Mouse (Mus musculus) lung, postnatal 36 days (tissue): ENCODE measurements around the gene Rabac1.

ENCODE experiments used
- DNase-seq: peaks from one replicate; pipeline ENCODE4 v3.0.0; 2022; ENCODE audit warnings: mixed read lengths

The Rabac1 gene

DNA sequence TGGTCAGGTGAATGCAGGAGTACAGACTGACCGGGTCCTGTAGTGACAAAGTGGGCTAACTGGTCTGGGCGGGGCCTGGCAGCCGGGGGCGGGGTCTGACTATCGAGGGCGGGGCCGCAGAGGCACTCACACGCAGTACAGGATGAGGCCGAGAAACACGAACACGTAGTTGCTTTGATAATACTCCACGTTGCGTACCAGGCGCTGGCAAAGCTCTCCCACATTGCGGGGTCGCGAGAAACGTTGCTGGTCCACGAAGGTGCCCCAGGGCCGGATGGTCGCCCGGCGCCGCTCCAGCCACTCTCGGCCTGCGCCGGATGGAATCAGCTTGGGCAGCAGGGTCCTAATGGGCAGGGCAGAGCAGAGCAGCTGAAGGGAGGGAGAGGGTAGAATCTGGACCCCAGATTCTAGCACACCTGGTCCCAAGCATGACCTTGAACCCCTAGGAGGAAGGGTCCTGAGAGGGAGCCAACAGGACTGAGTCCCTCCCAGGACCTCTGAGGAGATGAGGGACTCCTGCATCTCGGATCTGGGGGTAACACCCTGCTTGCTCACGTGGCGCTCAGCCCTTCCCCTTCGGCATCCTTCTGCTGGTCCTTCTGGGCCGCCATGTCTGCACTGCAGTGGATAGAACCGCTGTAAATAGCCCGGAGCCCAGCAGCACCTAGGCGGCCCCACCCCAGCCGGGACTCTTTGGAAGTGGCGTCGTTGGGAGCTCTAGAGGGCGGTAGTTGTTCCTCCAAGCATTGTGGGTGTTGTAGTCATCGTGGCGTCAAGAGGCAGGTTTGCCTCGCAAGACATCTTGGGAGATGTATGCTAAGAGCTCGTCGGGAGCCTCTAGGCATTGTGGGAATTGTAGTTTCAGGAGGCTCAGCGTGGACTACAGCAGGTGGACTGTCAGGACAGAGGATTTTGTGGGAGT, at the start of gene Rabac1:
Gene Rabac1, minus strand, starts transcription at position 783 of the 922 bp plus-strand sequence.
- DNase-seq: peak; percentile 99

DNA sequence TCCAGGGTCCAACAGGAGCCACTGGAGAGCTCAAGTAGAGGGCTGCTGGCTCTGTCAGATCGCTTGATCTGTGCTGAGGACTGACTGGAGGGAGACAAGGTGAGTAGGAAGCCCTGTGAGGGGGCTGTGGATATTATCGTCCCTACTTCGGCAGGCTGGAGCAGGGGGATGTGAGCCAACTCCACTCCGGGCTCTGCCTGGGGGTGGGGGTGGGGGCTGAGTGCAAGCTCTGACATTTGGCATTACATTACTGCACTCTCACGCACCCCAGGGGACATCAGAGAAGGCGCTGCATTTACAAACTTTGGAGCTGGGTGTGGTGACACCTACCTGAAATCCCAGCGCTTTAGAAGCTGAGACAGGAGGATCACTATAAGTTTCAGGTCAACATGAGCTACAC, 39.0 kb upstream of the Rabac1 start:
- DNase-seq: no peak

DNA sequence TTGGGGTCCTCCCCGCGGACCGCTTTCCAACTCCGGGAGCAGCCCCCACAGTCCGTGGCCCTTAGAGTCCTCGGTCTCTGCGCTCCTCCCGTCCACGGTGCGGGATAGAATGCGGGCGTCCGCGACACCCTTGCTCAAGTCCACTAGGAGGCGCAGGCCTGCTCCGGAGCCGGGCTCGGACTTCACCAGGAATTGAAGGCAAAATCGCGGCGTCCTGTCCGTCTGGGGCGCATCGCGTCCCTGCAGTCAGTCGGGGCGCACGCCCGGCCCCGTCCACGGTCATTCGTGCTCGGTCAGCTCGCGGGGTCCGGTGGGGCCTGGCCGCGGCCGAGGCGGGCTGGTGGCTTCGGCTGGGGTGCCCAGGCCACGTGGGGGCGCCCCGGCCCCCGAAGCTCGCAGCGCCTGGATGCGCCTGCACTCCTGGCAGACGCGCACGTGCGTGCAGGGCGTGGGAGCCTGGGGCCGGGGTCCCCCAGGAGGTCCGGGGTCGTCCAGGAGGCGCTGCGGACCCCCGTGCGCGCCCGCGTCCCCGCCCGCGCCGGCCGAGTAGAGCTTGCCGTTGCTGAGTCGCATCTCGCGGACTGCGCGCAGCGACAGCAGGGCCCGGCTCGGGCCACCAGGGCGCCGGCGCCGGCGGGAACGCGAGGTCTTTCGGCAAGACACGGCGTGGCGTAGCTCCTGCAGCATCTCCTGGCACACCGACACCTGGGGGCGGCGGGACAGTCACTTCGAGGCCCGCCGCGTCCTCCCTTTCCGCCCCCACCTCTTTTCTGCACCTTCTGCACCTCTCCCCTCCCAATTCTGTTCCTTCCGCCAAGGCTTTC, 37.7 kb upstream of the Rabac1 start:
- DNase-seq: peak; percentile 27

DNA sequence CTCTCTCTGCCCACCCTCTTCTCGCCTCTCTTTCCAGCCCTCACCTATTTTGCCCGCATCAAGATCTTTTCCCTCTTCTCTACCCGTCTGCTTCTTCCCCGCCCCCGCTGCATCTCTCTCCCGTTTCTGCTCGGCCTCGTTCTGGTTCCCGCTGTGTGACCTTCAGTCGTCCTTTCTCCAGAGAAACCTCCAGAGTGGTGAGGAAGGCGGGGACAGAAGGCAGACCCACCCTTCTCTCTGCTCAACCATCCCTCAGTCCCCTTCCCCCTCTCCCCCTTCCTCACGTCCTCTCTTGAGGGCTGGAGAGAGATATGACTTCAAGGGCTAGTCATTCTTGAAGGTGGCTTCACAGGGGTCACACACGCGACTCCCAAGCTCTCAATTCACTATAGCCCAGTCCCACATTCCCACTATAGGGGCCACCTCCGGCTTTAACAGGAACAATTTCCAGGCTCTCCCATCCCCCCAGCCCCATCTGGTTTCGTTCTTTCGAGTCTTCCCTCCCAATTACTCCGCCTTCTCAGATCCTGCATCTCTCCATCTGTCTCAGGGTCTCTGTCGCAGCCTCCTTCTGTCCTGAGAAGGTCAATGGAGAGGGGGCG, 36.6 kb upstream of the Rabac1 start:
- no peak for DNase-seq

DNA sequence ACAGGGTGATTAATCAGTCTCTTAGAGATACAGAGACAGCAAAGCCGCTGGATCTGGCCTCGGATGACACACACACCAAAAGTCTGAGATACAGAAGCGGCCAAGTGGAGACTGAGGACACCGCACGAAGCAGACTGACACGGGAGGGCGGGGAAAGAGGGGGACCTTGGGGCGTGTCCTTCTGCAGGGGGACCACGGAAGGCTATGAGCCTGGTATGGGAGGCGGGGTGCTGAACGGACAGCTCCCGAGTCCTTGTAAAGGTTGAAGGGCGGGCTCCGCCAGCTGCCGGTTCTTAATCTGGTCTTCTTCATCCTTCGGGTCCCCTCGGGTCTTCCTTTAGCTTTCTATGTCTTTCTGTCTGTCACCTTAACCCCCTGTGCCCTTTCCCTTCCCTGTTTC, 36.1 kb upstream of the Rabac1 start:
- peak; percentile 48 for DNase-seq

DNA sequence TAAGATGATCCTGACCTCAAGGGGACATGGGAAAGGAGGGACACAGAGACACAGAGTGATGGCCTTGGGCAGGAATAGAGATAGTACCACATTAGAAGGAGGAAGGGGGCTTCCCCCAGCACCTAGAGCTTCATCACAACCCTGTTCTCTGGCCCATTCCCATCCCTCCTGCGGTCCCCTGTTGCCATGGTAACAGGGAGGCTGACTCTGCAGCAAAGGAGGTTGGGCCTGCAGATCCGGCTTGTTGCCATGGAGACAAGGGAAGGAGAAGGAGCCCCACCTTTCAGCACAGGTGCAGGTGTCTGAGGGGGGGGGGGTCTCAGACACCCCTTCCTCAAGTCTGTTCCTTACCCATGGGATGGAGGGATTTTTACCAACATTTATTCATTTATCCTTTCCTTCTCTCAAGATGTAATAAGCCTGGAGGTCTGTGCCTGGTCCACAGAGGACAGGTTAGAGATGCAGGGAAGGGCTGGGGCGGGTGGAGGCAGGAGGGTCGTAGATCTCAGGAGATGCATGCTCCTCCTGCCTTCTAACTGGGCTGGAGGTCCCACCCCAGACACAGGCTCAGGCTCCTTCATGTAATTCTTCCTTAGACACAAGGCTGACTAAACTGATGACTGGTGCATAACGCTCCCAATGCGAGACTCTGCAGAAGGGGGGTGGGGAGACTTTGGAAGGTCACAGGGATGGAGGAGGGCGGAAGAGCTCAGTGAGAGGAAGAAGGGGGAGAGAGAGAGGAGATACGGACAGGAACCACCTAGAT, 35.2 kb upstream of the Rabac1 start:
- no peak for DNase-seq

DNA sequence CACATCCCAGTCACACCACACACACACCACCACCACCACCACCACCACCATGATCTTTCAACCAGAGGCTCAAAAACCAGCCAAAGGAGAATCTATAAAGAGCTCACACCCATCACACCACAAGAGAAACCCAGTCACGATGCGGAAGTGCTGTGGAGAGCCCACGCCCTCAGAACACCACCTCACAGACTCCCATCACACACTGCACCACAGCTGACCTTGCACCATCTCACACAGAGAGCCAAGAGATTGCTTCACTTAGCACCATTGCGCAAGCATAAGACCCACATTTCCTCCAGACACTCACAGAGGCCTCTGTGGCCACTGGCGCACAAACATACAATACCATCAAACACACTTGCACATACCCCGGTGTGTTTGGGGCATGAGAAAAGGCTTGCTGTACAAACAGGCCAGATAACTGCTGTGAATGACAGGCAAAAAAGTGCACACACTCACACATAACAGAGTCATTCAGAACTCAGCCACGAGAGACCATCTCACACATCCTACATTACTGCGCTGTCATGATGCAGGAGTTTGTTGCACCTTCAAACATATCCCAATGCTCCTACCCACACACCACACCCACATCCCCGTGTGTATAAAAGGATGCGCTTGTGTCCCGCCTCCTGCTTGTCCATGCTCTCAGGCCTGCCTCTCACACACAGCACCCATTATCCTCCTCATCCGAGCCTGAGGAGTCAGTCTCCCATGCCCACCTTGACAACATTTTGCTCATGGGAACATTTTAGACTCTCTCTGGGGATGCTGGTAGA, 34.2 kb upstream of the Rabac1 start:
- peak; percentile 78 for DNase-seq

DNA sequence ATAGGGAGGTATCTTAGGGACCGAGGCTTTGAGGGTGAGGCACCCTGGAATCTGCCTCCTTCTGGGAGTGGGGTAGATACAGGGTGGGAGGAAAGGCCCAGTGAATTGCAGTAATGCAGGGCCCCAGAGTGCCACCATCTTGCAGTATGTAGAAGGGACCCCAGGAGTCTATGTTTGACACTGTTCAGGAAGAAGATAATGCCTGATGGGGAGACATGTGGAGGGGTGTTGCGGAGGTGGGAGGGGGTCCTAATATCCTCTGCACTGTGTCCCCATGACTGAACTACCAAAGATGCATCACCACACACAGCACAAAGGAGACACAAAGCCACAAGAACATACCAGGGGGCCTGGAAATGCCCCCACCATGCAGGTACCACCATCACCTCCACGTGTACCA, 33.6 kb upstream of the Rabac1 start:
- DNase-seq: no peak

DNA sequence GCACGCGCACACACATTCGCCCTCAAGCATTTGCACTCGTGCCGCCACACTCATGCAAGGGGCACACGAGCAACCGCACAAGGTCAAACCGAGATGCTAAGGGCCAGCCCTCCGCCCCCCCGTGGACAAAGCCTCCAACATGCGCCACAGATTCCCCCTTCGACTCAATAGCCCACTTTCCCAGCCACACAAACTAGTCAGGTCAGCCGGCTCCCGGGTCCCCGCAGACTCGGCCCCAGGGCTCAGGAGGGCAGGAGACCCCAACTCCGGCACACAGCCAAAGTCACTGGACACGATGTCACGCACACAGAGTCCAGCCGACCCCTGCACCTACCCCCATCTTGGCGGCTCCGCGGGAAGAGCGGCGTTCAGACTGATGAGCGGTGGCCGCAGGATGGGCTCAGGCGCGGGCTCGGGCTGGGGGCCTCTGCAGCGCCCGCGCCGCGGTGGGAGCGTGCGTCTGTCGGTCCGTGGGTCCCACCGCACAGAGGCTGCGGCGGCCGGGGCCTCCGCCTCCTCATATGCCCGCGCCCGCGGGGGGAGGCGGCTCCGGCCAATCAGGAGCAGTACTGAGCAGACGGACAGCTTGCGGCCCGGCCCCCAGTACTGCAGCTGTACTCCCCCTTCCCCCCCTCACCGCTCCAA, 33.0 kb upstream of the Rabac1 start, which contains the start of gene Atp1a3:
Gene Atp1a3, minus strand, starts transcription at position 538 of the 645 bp plus-strand sequence.
- DNase-seq: no peak

DNA sequence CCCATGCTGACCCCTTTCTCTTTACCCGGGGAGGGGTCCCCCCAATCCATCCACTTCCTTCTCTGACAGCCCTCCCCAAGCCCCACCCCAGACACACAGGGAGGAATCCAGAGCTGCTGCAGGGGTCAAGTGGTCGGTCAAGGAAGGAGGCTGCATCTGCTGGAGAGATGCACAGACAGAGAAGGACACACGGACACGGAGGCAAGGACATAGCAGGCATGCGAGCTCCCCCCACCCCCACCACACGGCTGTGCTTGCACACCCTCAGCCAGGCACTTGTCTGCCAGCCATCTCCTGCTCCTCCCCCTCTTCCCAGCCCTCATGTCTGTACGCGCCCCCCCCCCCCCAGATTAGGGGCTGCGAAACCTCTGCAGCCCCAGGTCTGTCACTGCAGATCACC, 32.3 kb upstream of the Rabac1 start:
- no peak for DNase-seq

DNA sequence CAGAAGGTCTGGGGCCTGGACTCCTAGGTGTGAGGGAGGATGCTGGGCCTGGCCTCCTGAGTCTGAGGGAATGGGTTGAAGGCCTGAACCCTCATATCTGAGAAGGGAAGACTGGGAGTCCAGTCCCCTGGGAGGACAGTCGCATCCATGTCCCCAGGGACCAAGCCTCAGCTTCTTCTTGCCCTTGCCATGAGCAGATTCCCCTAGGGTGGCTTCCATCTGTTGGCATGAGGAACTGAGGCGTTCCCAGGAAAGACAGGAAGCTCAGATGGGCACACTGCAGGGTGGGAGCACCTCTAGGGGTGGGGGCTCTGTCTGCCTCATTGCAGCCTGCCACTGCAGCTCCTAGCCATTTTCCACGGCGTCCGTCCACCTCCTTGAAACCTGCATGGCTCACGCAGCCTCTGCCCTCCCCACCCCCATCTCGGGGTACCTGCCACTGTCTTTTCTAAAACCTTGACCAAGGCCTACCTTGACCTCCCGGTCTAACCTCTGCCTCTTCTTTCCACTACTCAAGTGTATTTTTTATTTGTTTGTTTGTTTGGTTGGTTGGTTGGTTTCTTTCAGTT, 31.4 kb upstream of the Rabac1 start:
- DNase-seq: no peak

DNA sequence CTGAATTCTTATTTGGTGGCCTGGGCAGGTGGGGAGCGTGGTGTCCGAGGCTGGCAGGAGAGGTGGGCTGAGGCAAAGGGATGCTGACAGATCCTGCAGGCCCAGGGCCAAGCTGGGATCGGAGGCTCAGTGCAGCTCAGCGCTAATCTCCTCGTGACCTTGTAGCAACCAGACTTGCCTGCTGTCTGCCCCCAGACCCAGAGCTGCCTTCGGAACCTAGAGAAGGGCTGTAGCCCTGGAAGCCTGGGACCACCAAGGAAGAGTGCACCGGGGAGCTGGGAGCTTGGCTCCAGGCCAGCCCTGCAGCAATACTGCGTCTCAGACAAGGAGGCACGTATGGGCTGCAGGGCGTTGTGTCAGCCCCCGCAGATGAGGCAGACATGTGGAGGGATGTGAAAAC, 30.7 kb upstream of the Rabac1 start:
- no peak for DNase-seq

DNA sequence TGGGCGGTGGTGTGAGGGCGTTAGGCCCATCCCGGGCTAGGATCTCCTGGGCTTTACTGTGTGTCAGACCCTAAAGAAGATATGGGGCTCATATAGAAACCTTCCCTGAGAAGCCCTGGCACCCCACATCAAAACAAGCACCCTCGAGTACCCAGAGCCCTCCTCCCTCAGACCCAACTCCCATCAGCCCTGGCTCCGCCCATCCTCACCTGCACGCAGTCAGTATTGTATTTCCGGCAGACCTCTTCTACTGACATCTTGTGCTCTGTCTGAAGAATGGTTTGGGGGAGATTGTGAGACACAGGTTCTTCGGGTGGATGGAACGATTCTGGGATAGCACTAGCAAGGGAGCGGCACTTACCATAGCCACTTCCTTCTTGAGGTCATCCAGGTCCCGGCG, 28.2 kb upstream of the Rabac1 start:
- DNase-seq: no peak

DNA sequence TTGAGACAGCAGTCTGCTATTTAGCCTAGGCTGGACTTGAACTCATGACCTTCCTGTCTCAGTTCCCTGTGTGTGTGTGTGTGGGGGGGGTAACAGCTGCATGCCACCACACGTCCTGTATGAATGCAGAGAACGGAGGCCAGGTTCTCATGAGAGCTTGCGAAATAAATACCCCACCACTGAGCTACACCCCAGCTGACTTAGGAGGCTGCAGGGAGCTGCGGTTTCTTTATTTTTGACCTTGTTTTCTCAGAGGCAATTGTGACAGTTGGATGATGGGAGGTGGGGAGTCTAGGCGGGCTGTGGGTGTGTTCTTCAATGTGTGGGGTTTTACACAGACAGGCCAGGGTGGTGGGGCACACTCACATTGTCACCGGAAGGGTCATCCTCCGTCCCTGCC, 27.7 kb upstream of the Rabac1 start:
- peak; percentile 3 for DNase-seq

DNA sequence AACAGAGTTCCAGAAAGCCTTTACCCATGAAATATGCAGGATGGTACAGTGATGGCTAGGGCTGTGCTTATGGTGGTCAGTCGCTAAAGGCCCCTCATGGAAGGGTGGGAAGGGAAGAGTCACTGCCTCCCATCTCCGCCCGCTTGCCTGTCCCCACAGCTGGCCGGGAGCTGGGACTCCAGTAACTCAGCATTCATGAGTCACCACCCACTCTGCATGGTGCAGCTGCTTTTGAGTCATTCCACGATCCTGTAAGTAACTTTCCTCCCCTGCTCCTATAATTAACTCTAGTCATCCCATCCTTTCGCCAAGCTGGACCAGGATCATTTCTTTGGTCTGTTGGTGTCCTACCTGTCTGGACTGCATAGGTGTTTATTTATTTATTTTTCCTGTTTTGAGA, 20.5 kb upstream of the Rabac1 start:
- DNase-seq: no peak

DNA sequence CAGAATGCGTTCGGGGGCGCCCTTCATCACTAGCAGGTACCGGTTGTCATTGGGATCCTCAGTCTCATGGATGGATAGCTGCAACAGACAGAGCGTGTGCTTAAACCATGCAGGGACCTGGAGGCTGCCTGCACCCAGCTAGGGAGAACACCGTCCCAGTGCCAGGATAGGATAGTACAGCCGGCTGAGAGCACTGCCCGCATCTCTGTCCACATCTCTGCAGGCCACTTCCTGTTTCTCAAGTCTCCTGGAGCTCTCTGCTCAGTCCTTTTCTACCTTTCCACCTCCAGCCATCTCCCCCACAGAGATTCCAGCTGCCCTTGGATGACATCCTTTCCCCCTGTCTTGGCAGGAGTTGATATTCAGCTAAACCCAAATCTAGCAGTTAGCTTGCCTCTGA, 17.9 kb upstream of the Rabac1 start:
- no peak for DNase-seq

DNA sequence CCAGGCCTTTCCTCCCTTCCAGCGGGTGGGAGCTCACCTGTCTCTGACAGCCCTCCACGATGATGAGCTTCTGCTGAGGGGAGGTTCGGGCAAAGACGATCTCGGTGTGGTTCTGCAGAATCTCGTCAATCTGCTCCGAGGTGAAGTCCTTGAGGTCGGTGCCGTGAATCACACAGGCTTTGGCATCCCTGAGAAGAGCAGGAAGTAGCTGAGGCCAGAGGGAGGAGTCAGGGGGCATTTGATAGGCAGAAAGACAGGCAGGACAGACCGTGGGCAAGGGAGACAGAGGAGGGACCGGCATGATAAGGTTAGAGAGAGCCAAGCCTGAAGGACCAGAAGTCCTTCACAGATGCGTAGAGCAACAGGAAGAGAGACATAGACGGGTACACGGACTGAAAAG, 15.4 kb upstream of the Rabac1 start:
- no peak for DNase-seq

DNA sequence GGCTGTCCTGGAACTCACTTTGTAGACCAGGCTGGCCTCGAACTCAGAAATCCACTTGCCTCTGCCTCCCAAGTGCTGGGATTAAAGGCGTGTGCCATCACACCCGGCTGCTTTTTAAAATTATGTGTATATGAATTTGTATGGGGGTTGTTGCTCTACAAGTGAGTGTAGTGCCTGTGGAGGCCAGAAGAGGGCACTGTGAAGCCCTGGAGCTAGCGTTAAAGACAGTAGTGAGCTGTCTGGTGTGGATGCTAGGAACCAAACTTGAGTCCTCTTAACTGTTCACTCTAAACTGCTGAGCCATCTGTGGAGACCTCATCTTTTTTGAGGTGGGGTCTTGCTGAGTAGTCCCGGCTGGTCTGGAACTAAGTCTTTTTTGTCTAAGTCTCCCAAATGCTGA, 13.2 kb upstream of the Rabac1 start:
- DNase-seq: no peak

DNA sequence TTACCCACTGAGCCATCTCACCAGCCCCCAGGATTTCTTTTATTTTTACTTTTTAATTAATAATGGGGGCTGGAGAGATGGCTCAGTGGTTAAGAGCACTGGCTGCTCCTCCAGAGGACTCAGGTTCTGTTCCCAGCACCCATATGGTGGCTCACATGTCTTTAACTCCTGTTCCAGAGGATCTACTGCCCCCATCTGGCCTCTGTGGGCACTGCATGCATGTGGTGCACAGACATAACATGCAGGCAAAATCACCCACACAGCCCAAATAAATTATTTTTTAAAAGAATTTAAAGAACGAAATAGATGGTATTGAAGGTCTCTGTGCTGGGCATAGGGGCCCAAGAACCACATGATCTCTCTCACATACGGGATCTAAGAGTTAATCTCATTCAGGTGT, 11.8 kb upstream of the Rabac1 start:
- no peak for DNase-seq

DNA sequence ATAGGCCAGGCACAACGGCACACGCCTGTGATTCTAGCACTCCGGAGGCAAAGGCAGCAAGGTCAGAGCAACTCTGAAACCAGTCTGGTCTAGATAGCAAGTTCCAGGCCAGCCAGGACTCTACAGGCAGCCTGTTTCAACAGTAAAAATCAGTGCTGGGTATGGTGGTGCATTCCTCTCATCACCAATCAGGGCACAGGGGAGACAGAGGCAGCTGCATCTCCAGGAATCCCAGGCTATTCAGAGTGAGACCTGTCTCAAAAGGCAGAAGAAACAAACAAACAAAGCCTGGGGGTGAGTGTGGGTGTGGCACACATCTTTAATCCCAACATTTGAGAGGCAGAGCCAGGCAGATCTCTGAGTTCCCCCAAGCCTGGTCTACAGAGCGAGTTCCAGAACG, 10.8 kb upstream of the Rabac1 start:
- no peak for DNase-seq

DNA sequence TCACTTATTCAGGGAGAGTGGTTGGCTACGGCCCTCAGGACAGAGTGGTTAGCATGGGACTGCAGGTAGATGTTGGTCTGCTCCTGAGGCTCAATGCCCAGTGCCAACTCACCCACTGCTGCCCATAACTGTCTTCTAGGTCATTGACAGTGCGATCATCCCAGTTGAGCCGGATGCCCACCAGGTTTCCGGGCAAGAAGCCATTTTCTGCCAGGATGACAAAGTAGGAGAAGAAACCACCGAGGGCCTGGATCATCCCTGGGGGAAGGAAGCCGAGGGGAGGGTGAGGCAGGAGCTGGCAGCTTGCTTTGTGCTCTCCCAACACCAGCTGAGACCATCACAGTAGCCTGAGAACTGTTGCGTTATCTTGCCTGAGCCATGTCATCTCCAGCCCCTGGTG, 7.9 kb upstream of the Rabac1 start:
- DNase-seq: no peak
